Mouse (Mus musculus): Measurements from ENCODE around the gene Rap1gap2. TPM values are rescaled to one million over a fixed set of nuclear protein-coding genes. Genes with fewer than 3 reads are reported as not detected.

The Rap1gap2 gene
- polyA plus RNA-seq, 1 experiment from 2014 or later = 5.5 TPM

DNA sequence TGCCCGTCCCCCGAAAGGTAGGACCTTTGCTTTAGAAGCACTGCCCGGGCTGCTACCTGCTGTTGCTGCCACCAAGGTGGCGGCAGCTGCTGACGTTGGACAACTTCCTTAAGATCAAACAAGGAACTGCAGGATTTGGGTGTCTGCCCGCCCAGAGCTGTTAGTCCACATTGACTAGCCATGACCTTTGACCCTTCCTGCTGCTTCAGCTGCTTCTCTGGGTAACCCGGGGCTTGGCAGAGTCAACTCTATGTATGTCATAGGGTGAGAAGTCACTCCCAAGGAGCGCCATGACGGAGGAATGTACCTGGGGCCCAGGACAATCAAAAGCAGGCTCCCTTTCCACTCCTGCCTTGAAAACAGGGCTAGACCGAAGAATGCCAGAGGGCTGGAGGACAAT lies 153.5 kb downstream of the Rap1gap2 start:
- Histone ChIP-seq H3K36me3 (ENCODE audit: insufficient read depth, low read length) (no peaks in the 10 kb centered on the region), H3K9me3 (ENCODE audit: low read length) (no peaks in the 10 kb centered on the region), H3K4me1 (ENCODE audit: insufficient read depth, low read length) (0 out of 2 replicates have a peak, but pooled peaks cover 3% of the 10 kb centered on the region), H3K4me2 (replicated peaks; ENCODE audit: low read depth, low read length) (no peak overlapping the region), H3K27me3 (ENCODE audit: insufficient read depth, low read length) (no peaks in the 10 kb centered on the region), H3K9ac (replicated peaks; ENCODE audit: low read length) (no peak overlapping the region), H3K27ac (ENCODE audit: low read length) (no peak overlapping the region), H3K4me3 (ENCODE audit: low read length) (no peak overlapping the region)
- 71% methylated on average over 10 of the region's 10 CpGs for WGBS
- ATAC-seq (ENCODE audit: low FRiP score, low TSS enrichment) = no peak

GRCm38 (mm10) chr11:74448556-74448955 lies 162.2 kb downstream of the Rap1gap2 start:
- no peak overlapping the region for H3K9ac ChIP-seq (replicated peaks; ENCODE audit: low read length)
- H3K27me3 ChIP-seq (ENCODE audit: insufficient read depth, low read length) = no peaks in the 10 kb centered on the region
- peaks cover 4% of the 10 kb centered on the region for H3K9me3 ChIP-seq (ENCODE audit: low read length)
- H3K36me3 ChIP-seq (ENCODE audit: insufficient read depth, low read length) = peaks cover 3% of the 10 kb centered on the region; the same call in 1 of the 2 replicates
- no peak overlapping the region for H3K27ac ChIP-seq (ENCODE audit: low read length)
- no peak overlapping the region for H3K4me3 ChIP-seq (ENCODE audit: low read length)
- no peaks in the 10 kb centered on the region for H3K4me1 ChIP-seq (ENCODE audit: insufficient read depth, low read length)
- 58% methylated on average over 4 of the region's 4 CpGs for WGBS
- no peak overlapping the region for H3K4me2 ChIP-seq (replicated peaks; ENCODE audit: low read depth, low read length)
- no peak for ATAC-seq (ENCODE audit: low FRiP score, low TSS enrichment)

GRCm38 (mm10) chr11:74447991-74448403 lies 162.7 kb downstream of the Rap1gap2 start:
- H3K36me3 ChIP-seq (ENCODE audit: insufficient read depth, low read length) = peaks cover 3% of the 10 kb centered on the region; the same call in 1 of the 2 replicates
- H3K27ac ChIP-seq (ENCODE audit: low read length) = no peak overlapping the region
- H3K27me3 ChIP-seq (ENCODE audit: insufficient read depth, low read length) = no peaks in the 10 kb centered on the region
- no peak overlapping the region for H3K4me3 ChIP-seq (ENCODE audit: low read length)
- H3K4me2 ChIP-seq (replicated peaks; ENCODE audit: low read depth, low read length) = no peak overlapping the region
- peaks cover 4% of the 10 kb centered on the region for H3K9me3 ChIP-seq (ENCODE audit: low read length)
- H3K4me1 ChIP-seq (ENCODE audit: insufficient read depth, low read length) = no peaks in the 10 kb centered on the region
- WGBS = 83% methylated on average over 6 of the region's 6 CpGs
- H3K9ac ChIP-seq (replicated peaks; ENCODE audit: low read length) = no peak overlapping the region
- ATAC-seq (ENCODE audit: low FRiP score, low TSS enrichment) = no peak

GRCm38 (mm10) chr11:74445591-74445990 lies 165.1 kb downstream of the Rap1gap2 start:
- ATAC-seq (ENCODE audit: low FRiP score, low TSS enrichment) = no peak
- Histone ChIP-seq H3K4me1 (ENCODE audit: insufficient read depth, low read length) (no peaks in the 10 kb centered on the region), H3K4me3 (ENCODE audit: low read length) (no peak overlapping the region), H3K9ac (replicated peaks; ENCODE audit: low read length) (no peak overlapping the region), H3K36me3 (ENCODE audit: insufficient read depth, low read length) (peaks cover 3% of the 10 kb centered on the region; the same call in 1 of the 2 replicates), H3K4me2 (replicated peaks; ENCODE audit: low read depth, low read length) (no peak overlapping the region), H3K9me3 (ENCODE audit: low read length) (peaks cover 4% of the 10 kb centered on the region), H3K27me3 (ENCODE audit: insufficient read depth, low read length) (no peaks in the 10 kb centered on the region), H3K27ac (ENCODE audit: low read length) (no peak overlapping the region)
- 75% methylated on average over 3 of the region's 3 CpGs for WGBS

GRCm38 (mm10) chr11:74443924-74444256 lies 166.8 kb downstream of the Rap1gap2 start:
- no peaks in the 10 kb centered on the region for H3K4me1 ChIP-seq (ENCODE audit: insufficient read depth, low read length)
- H3K27ac ChIP-seq (ENCODE audit: low read length) = no peak overlapping the region
- H3K36me3 ChIP-seq (ENCODE audit: insufficient read depth, low read length) = peaks cover 3% of the 10 kb centered on the region; the same call in 1 of the 2 replicates
- H3K27me3 ChIP-seq (ENCODE audit: insufficient read depth, low read length) = no peaks in the 10 kb centered on the region
- H3K4me3 ChIP-seq (ENCODE audit: low read length) = no peak overlapping the region
- peaks cover 4% of the 10 kb centered on the region for H3K9me3 ChIP-seq (ENCODE audit: low read length)
- WGBS = 88% methylated on average over 5 of the region's 5 CpGs
- no peak overlapping the region for H3K4me2 ChIP-seq (replicated peaks; ENCODE audit: low read depth, low read length)
- ATAC-seq (ENCODE audit: low FRiP score, low TSS enrichment) = no peak
- H3K9ac ChIP-seq (replicated peaks; ENCODE audit: low read length) = no peak overlapping the region

- no peak overlapping the region for H3K9ac ChIP-seq (replicated peaks; ENCODE audit: low read length)
- no peak overlapping the region for H3K27ac ChIP-seq (ENCODE audit: low read length)
- no peak overlapping the region for H3K4me2 ChIP-seq (replicated peaks; ENCODE audit: low read depth, low read length)
- H3K27me3 ChIP-seq (ENCODE audit: insufficient read depth, low read length) = no peaks in the 10 kb centered on the region
- ATAC-seq (ENCODE audit: low FRiP score, low TSS enrichment) = no peak
- peaks cover 4% of the 10 kb centered on the region for H3K9me3 ChIP-seq (ENCODE audit: low read length)
- 76% methylated on average over 6 of the region's 6 CpGs for WGBS
- peaks cover 3% of the 10 kb centered on the region; the same call in 1 of the 2 replicates for H3K36me3 ChIP-seq (ENCODE audit: insufficient read depth, low read length)
- no peak overlapping the region for H3K4me3 ChIP-seq (ENCODE audit: low read length)
- no peaks in the 10 kb centered on the region for H3K4me1 ChIP-seq (ENCODE audit: insufficient read depth, low read length)
Measured at GRCm38 (mm10) chr11:74443147-74443923, 167.4 kb downstream of the Rap1gap2 start.

- Histone ChIP-seq H3K27ac (ENCODE audit: low read length) (no peak overlapping the region), H3K4me2 (replicated peaks; ENCODE audit: low read depth, low read length) (no peak overlapping the region)
- ATAC-seq (ENCODE audit: low FRiP score, low TSS enrichment) = no peak
Measured at GRCm38 (mm10) chr11:74442396-74442795, 168.3 kb downstream of the Rap1gap2 start.

GRCm38 (mm10) chr11:74440112-74440511 lies 170.6 kb downstream of the Rap1gap2 start:
- whole genome bisulfite sequencing = 79% methylated on average over 8 of the region's 8 CpGs
- no peak overlapping the region for H3K9ac ChIP-seq (replicated peaks; ENCODE audit: low read length)
- no peak for ATAC-seq (ENCODE audit: low FRiP score, low TSS enrichment)
- peaks cover 4% of the 10 kb centered on the region for H3K9me3 ChIP-seq (ENCODE audit: low read length)
- no peak overlapping the region for H3K27ac ChIP-seq (ENCODE audit: low read length)
- no peak overlapping the region for H3K4me2 ChIP-seq (replicated peaks; ENCODE audit: low read depth, low read length)
- H3K4me3 ChIP-seq (ENCODE audit: low read length) = no peak overlapping the region
- no peaks in the 10 kb centered on the region for H3K4me1 ChIP-seq (ENCODE audit: insufficient read depth, low read length)
- no peaks in the 10 kb centered on the region for H3K27me3 ChIP-seq (ENCODE audit: insufficient read depth, low read length)
- H3K36me3 ChIP-seq (ENCODE audit: insufficient read depth, low read length) = peaks cover 3% of the 10 kb centered on the region; the same call in 1 of the 2 replicates

More at GRCm38 (mm10) chr11:74442396-74442795, 168.3 kb downstream of the Rap1gap2 start:
- 78% methylated on average over 4 of the region's 4 CpGs for WGBS
- H3K4me3 ChIP-seq (ENCODE audit: low read length) = no peak overlapping the region
- H3K27me3 ChIP-seq (ENCODE audit: insufficient read depth, low read length) = no peaks in the 10 kb centered on the region
- H3K9ac ChIP-seq (replicated peaks; ENCODE audit: low read length) = no peak overlapping the region
- H3K36me3 ChIP-seq (ENCODE audit: insufficient read depth, low read length) = peaks cover 3% of the 10 kb centered on the region; the same call in 1 of the 2 replicates
- H3K4me1 ChIP-seq (ENCODE audit: insufficient read depth, low read length) = no peaks in the 10 kb centered on the region
- peaks cover 4% of the 10 kb centered on the region for H3K9me3 ChIP-seq (ENCODE audit: low read length)

DNA sequence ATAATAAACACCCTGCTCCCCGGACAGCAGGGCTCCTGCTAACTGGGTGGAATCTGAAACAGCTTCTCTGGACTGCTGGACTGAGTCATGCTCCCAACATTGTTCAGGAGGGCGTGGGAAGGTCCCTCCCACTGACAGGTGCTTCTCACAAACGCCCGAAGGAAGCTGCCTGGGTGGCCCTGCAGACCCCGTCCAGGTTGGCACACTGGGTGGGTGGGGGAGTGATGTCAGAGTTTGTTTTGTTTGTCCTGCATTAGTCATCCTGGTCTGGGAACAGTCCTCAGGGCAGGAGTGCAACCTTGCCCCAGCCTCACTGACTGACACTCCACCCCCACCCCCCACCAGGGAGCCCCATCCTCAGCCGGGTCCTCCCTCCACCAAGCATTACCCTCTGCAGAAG lies 171.5 kb downstream of the Rap1gap2 start:
- H3K9ac ChIP-seq (replicated peaks; ENCODE audit: low read length) = no peak overlapping the region
- H3K4me2 ChIP-seq (replicated peaks; ENCODE audit: low read depth, low read length) = no peak overlapping the region
- H3K4me1 ChIP-seq (ENCODE audit: insufficient read depth, low read length) = no peaks in the 10 kb centered on the region
- no peak overlapping the region for H3K27ac ChIP-seq (ENCODE audit: low read length)
- no peaks in the 10 kb centered on the region for H3K9me3 ChIP-seq (ENCODE audit: low read length)
- ATAC-seq (ENCODE audit: low FRiP score, low TSS enrichment) = peak; percentile 68
- H3K4me3 ChIP-seq (ENCODE audit: low read length) = no peak overlapping the region
- no peaks in the 10 kb centered on the region for H3K36me3 ChIP-seq (ENCODE audit: insufficient read depth, low read length)
- H3K27me3 ChIP-seq (ENCODE audit: insufficient read depth, low read length) = no peaks in the 10 kb centered on the region
- WGBS = 27% methylated on average over 6 of the region's 6 CpGs

- Histone ChIP-seq H3K9ac (replicated peaks; ENCODE audit: low read length) (no peak overlapping the region), H3K4me3 (ENCODE audit: low read length) (no peak overlapping the region), H3K36me3 (ENCODE audit: insufficient read depth, low read length) (no peaks in the 10 kb centered on the region), H3K27me3 (ENCODE audit: insufficient read depth, low read length) (no peaks in the 10 kb centered on the region), H3K4me2 (replicated peaks; ENCODE audit: low read depth, low read length) (no peak overlapping the region), H3K9me3 (ENCODE audit: low read length) (no peaks in the 10 kb centered on the region), H3K27ac (ENCODE audit: low read length) (no peak overlapping the region), H3K4me1 (ENCODE audit: insufficient read depth, low read length) (no peaks in the 10 kb centered on the region)
- no peak; the same call in 1 of the 2 replicates for ATAC-seq (ENCODE audit: low FRiP score, low TSS enrichment)
- 78% methylated on average over 4 of the region's 4 CpGs for WGBS
Measured at GRCm38 (mm10) chr11:74438249-74438648, 172.5 kb downstream of the Rap1gap2 start.
